Mouse (Mus musculus) stomach, embryonic 16.5 days (tissue): ENCODE data around the gene Soga1. TPM values are rescaled to one million over a fixed set of nuclear protein-coding genes. Genes with fewer than 3 reads are reported as not detected.

ENCODE experiments used
- ATAC-seq: fragments of 200-750 bp; cut with Nextera tagmentation; 2 replicates; pipeline ENCODE4 v1.8.0; 2017; ENCODE audit warnings: moderate number of reproducible peaks, moderate TSS enrichment; ENCODE audit not compliant: insufficient read depth, low FRiP score
- H3K27ac ChIP-seq: fragments of 300-500 bp; sonication (generic); 2 replicates; pipeline ENCODE4 v1.5.1; 2014; ENCODE audit warnings: low read length
- H3K27me3 ChIP-seq: fragments of 300-500 bp; sonication (generic); 2 replicates; pipeline ENCODE4 v1.6.1; 2014; ENCODE audit warnings: low read length, control low read depth, mixed read lengths; ENCODE audit not compliant: control insufficient read depth, insufficient read depth
- H3K36me3 ChIP-seq: fragments of 300-500 bp; sonication (generic); 2 replicates; pipeline ENCODE4 v1.6.1; 2014; ENCODE audit warnings: low read length; ENCODE audit not compliant: control insufficient read depth, insufficient read depth
- H3K4me1 ChIP-seq: fragments of 300-500 bp; sonication (generic); 2 replicates; pipeline ENCODE4 v1.6.1; 2014; ENCODE audit warnings: low read length, control low read depth, mixed read lengths; ENCODE audit not compliant: control insufficient read depth, insufficient read depth
- H3K4me2 ChIP-seq: fragments of 300-500 bp; sonication (generic); 2 replicates; pipeline ENCODE4 v1.6.1; 2014; ENCODE audit warnings: low read depth, low read length, mixed read lengths
- H3K4me3 ChIP-seq: fragments of 300-500 bp; sonication (generic); replicated peaks from 2 replicates; pipeline ENCODE4 v1.5.1; 2014; ENCODE audit warnings: mild to moderate bottlenecking, low read length
- H3K9ac ChIP-seq: fragments of 300-500 bp; sonication (generic); 2 replicates; pipeline ENCODE4 v1.6.1; 2014; ENCODE audit warnings: low read length
- H3K9me3 ChIP-seq: fragments of 300-500 bp; sonication (generic); replicated peaks from 2 replicates; pipeline ENCODE4 v1.6.1; 2016; ENCODE audit warnings: low read length, control low read depth; ENCODE audit not compliant: control insufficient read depth
- WGBS: fragments of 180-500 bp; shearing (Covaris S2); extraction: QIAGEN DNeasy Blood & Tissue Kit; methylation state at CpG from one replicate; pipeline ENCODE4 v1.1.7; 2014; 5-methylcytosine and 5-hydroxymethylcytosine counted together
- polyA plus RNA-seq: library from polyadenylated mRNA; unstranded; fragments of >200 nt; fragmentation: Nextera tagmentation; extraction: Ambion mirVana; gene quantifications from 2 replicates; pipeline ENCODE4 v1.2.1, GENCODE M21; 2015

The Soga1 gene
- polyA plus RNA-seq, 1 experiment from 2014 or later = 2.1 TPM

GRCm38 (mm10) chr2:157040649-157041046 is 38.4 kb downstream of the Soga1 start:
- Histone ChIP-seq H3K4me1 (no peaks in the 10 kb centered on the region), H3K4me2 (no peak overlapping the region), H3K27me3 (no peaks in the 10 kb centered on the region), H3K4me3 (no peak overlapping the region), H3K36me3 (peaks cover 32% of the 10 kb centered on the region), H3K9me3 (no peaks in the 10 kb centered on the region), H3K9ac (no peak overlapping the region), H3K27ac (no peak overlapping the region)
- WGBS = 81% methylated on average over 17 of the region's 17 CpGs
- no peak for ATAC-seq

- H3K4me3 ChIP-seq = no peak overlapping the region
- H3K4me2 ChIP-seq = no peak overlapping the region
- ATAC-seq = peak; percentile 60
- H3K4me1 ChIP-seq = no peaks in the 10 kb centered on the region
- 84% methylated on average over 50 of the region's 50 CpGs for WGBS
- no peak overlapping the region for H3K27ac ChIP-seq
- H3K9ac ChIP-seq = no peak overlapping the region; the same call in 1 of the 2 replicates
- peaks cover 31% of the 10 kb centered on the region for H3K36me3 ChIP-seq
- no peaks in the 10 kb centered on the region for H3K27me3 ChIP-seq
- H3K9me3 ChIP-seq = no peaks in the 10 kb centered on the region
Measured at GRCm38 (mm10) chr2:157039900-157040648, 39.0 kb downstream of the Soga1 start.

- no peak overlapping the region for H3K4me3 ChIP-seq
- no peak overlapping the region for H3K9ac ChIP-seq
- no peak overlapping the region for H3K4me2 ChIP-seq
- H3K27me3 ChIP-seq = no peaks in the 10 kb centered on the region
- 82% methylated on average over 9 of the region's 9 CpGs for WGBS
- H3K36me3 ChIP-seq = peaks cover 24% of the 10 kb centered on the region
- H3K27ac ChIP-seq = no peak overlapping the region
- H3K4me1 ChIP-seq = no peaks in the 10 kb centered on the region
- H3K9me3 ChIP-seq = no peaks in the 10 kb centered on the region
- no peak for ATAC-seq
Measured at GRCm38 (mm10) chr2:157037303-157037702, 41.8 kb downstream of the Soga1 start.

GRCm38 (mm10) chr2:157036400-157036799 is 42.7 kb downstream of the Soga1 start:
- peaks cover 24% of the 10 kb centered on the region for H3K36me3 ChIP-seq
- no peak for ATAC-seq
- no peaks in the 10 kb centered on the region for H3K9me3 ChIP-seq
- no peak overlapping the region for H3K4me2 ChIP-seq
- H3K4me3 ChIP-seq = no peak overlapping the region
- no peak overlapping the region for H3K9ac ChIP-seq
- no peaks in the 10 kb centered on the region for H3K4me1 ChIP-seq
- WGBS = 86% methylated on average over 8 of the region's 8 CpGs
- no peaks in the 10 kb centered on the region for H3K27me3 ChIP-seq
- no peak overlapping the region for H3K27ac ChIP-seq

GRCm38 (mm10) chr2:157035371-157035770 is 43.7 kb downstream of the Soga1 start:
- ATAC-seq = no peak
- H3K4me1 ChIP-seq = no peaks in the 10 kb centered on the region
- no peaks in the 10 kb centered on the region for H3K27me3 ChIP-seq
- H3K9ac ChIP-seq = no peak overlapping the region
- WGBS = 92% methylated on average over 7 of the region's 7 CpGs
- H3K36me3 ChIP-seq = peaks cover 25% of the 10 kb centered on the region
- no peak overlapping the region for H3K4me3 ChIP-seq
- no peaks in the 10 kb centered on the region for H3K9me3 ChIP-seq
- no peak overlapping the region for H3K4me2 ChIP-seq
- no peak overlapping the region for H3K27ac ChIP-seq

GRCm38 (mm10) chr2:157030804-157031203 is 48.2 kb downstream of the Soga1 start:
- no peak overlapping the region for H3K9ac ChIP-seq
- peaks cover 48% of the 10 kb centered on the region for H3K36me3 ChIP-seq
- H3K4me3 ChIP-seq = no peak overlapping the region
- H3K4me2 ChIP-seq = no peak overlapping the region
- 41% methylated on average over 9 of the region's 9 CpGs for WGBS
- peak; percentile 65; the same call in 1 of the 2 replicates for ATAC-seq
- no peaks in the 10 kb centered on the region for H3K4me1 ChIP-seq
- H3K27ac ChIP-seq = no peak overlapping the region
- no peaks in the 10 kb centered on the region for H3K27me3 ChIP-seq
- peaks cover 3% of the 10 kb centered on the region; the same call in 1 of the 2 replicates for H3K9me3 ChIP-seq

- no peaks in the 10 kb centered on the region for H3K27me3 ChIP-seq
- WGBS = 95% methylated on average over 4 of the region's 4 CpGs
- no peak for ATAC-seq
Measured at GRCm38 (mm10) chr2:157028261-157028660, 50.8 kb downstream of the Soga1 start.

GRCm38 (mm10) chr2:157027106-157028008 is 51.7 kb downstream of the Soga1 start:
- H3K4me2 ChIP-seq = no peak overlapping the region
- H3K27me3 ChIP-seq = no peaks in the 10 kb centered on the region
- ATAC-seq = no peak; the same call in 1 of the 2 replicates
- peaks cover 62% of the 10 kb centered on the region for H3K36me3 ChIP-seq
- no peaks in the 10 kb centered on the region for H3K4me1 ChIP-seq
- no peak overlapping the region for H3K27ac ChIP-seq
- H3K9me3 ChIP-seq = peaks cover 11% of the 10 kb centered on the region; the same call in 1 of the 2 replicates
- no peak overlapping the region for H3K4me3 ChIP-seq
- WGBS = 80% methylated on average over 21 of the region's 21 CpGs
- no peak overlapping the region for H3K9ac ChIP-seq

More at GRCm38 (mm10) chr2:157028261-157028660, 50.8 kb downstream of the Soga1 start:
- Histone ChIP-seq H3K4me3 (no peak overlapping the region), H3K9ac (no peak overlapping the region), H3K4me2 (no peak overlapping the region), H3K27ac (no peak overlapping the region), H3K9me3 (peaks cover 11% of the 10 kb centered on the region; the same call in 1 of the 2 replicates), H3K4me1 (no peaks in the 10 kb centered on the region), H3K36me3 (peaks cover 55% of the 10 kb centered on the region)

GRCm38 (mm10) chr2:157021156-157021555 is 57.9 kb downstream of the Soga1 start:
- no peak for ATAC-seq
- Histone ChIP-seq H3K9me3 (peaks cover 8% of the 10 kb centered on the region; the same call in 1 of the 2 replicates), H3K9ac (no peak overlapping the region), H3K27ac (no peak overlapping the region), H3K4me1 (no peaks in the 10 kb centered on the region), H3K36me3 (peaks cover 62% of the 10 kb centered on the region), H3K4me3 (no peak overlapping the region), H3K4me2 (no peak overlapping the region), H3K27me3 (no peaks in the 10 kb centered on the region)
- 93% methylated on average over 16 of the region's 16 CpGs for WGBS
